Mouse (Mus musculus): ENCODE measurements around the gene Nkapd1. TPM values are rescaled to one million over a fixed set of nuclear protein-coding genes. Genes with fewer than 3 reads are reported as not detected.

Gene Nkapd1
- 15.1 and 15.5 TPM in 2 replicates for polyA plus RNA-seq (2015; fragmentation: Nextera tagmentation; extraction: Ambion mirVana)

GRCm38 (mm10) chr9:50616766-50617603 lies at the start of gene Nkapd1, which contains the start of gene Pih1d2:
Gene Nkapd1 (minus strand): TSS chr9:50617464.
Gene Pih1d2 (plus strand): TSS chr9:50617321.
- H3K9me3 ChIP-seq = no peaks in the 10 kb centered on the region
- under 1% methylated on average over 81 of the region's 81 CpGs for WGBS
- H3K4me1 ChIP-seq = peaks cover 15% of the 10 kb centered on the region
- peaks cover 34% of the 10 kb centered on the region for H3K36me3 ChIP-seq
- peak within 1 kb of the TSS; percentile 99 for H3K4me3 ChIP-seq
- no peaks in the 10 kb centered on the region for H3K27me3 ChIP-seq (replicated peaks)
- peak; percentile 85 for ATAC-seq (ENCODE audit: extremely low read depth, insufficient number of reproducible peaks, low FRiP score, low TSS enrichment)
- H3K27ac ChIP-seq (replicated peaks) = peak within 1 kb of the TSS; percentile 93
- H3K9ac ChIP-seq = peak within 1 kb of the TSS; percentile 96
- H3K4me2 ChIP-seq = peak within 1 kb of the TSS; percentile 91

GRCm38 (mm10) chr9:50666442-50666841 lies 49.2 kb upstream of the Nkapd1 start:
- H3K9me3 ChIP-seq = no peaks in the 10 kb centered on the region
- no peak overlapping the region for H3K4me3 ChIP-seq
- H3K4me1 ChIP-seq = no peaks in the 10 kb centered on the region; the same call in 1 of the 2 replicates
- peaks cover 31% of the 10 kb centered on the region for H3K36me3 ChIP-seq
- H3K27ac ChIP-seq (replicated peaks) = no peak overlapping the region
- no peak overlapping the region for H3K4me2 ChIP-seq
- WGBS = 71% methylated on average over 6 of the region's 6 CpGs
- no peaks in the 10 kb centered on the region for H3K27me3 ChIP-seq (replicated peaks)
- no peak for ATAC-seq (ENCODE audit: extremely low read depth, insufficient number of reproducible peaks, low FRiP score, low TSS enrichment)
- H3K9ac ChIP-seq = no peak overlapping the region

GRCm38 (mm10) chr9:50664826-50665225 lies 47.6 kb upstream of the Nkapd1 start:
- no peaks in the 10 kb centered on the region for H3K9me3 ChIP-seq
- no peak overlapping the region for H3K9ac ChIP-seq
- no peak overlapping the region for H3K27ac ChIP-seq (replicated peaks)
- peaks cover 6% of the 10 kb centered on the region for H3K4me1 ChIP-seq
- no peak for ATAC-seq (ENCODE audit: extremely low read depth, insufficient number of reproducible peaks, low FRiP score, low TSS enrichment)
- WGBS = 75% methylated on average over 5 of the region's 5 CpGs
- no peaks in the 10 kb centered on the region for H3K27me3 ChIP-seq (replicated peaks)
- peaks cover 31% of the 10 kb centered on the region for H3K36me3 ChIP-seq
- H3K4me3 ChIP-seq = no peak overlapping the region
- no peak overlapping the region for H3K4me2 ChIP-seq

- H3K9me3 ChIP-seq = no peaks in the 10 kb centered on the region
- peak overlapping the region; percentile 98 for H3K4me3 ChIP-seq
- 21% methylated on average over 12 of the region's 12 CpGs for WGBS
- H3K9ac ChIP-seq = peak overlapping the region; percentile 99
- peak overlapping the region; percentile 79 for H3K4me2 ChIP-seq
- H3K36me3 ChIP-seq = peaks cover 31% of the 10 kb centered on the region
- H3K27ac ChIP-seq (replicated peaks) = peak overlapping the region; percentile 90
- H3K4me1 ChIP-seq = peaks cover 21% of the 10 kb centered on the region
- no peaks in the 10 kb centered on the region for H3K27me3 ChIP-seq (replicated peaks)
- ATAC-seq (ENCODE audit: extremely low read depth, insufficient number of reproducible peaks, low FRiP score, low TSS enrichment) = no peak
Measured at GRCm38 (mm10) chr9:50660431-50660830, 43.2 kb upstream of the Nkapd1 start.

- Histone ChIP-seq H3K4me1 (peaks cover 21% of the 10 kb centered on the region), H3K36me3 (peaks cover 35% of the 10 kb centered on the region), H3K4me2 (peak within 1 kb of the TSS; percentile 79), H3K27me3 (replicated peaks) (no peaks in the 10 kb centered on the region), H3K9ac (peak within 1 kb of the TSS; percentile 99), H3K4me3 (peak within 1 kb of the TSS; percentile 98), H3K9me3 (no peaks in the 10 kb centered on the region), H3K27ac (replicated peaks) (peak within 1 kb of the TSS; percentile 90)
- under 1% methylated on average over 63 of the region's 63 CpGs for WGBS
- ATAC-seq (ENCODE audit: extremely low read depth, insufficient number of reproducible peaks, low FRiP score, low TSS enrichment) = peak; percentile 85
Measured at GRCm38 (mm10) chr9:50659392-50660217, 42.3 kb upstream of the Nkapd1 start, which contains the start of gene Dlat. Gene Dlat (minus strand): TSS chr9:50659780.

- Histone ChIP-seq H3K9ac (peak overlapping the region; percentile 99), H3K4me3 (peak overlapping the region; percentile 98), H3K27ac (replicated peaks) (peak overlapping the region; percentile 90), H3K36me3 (peaks cover 39% of the 10 kb centered on the region), H3K9me3 (no peaks in the 10 kb centered on the region), H3K27me3 (replicated peaks) (no peaks in the 10 kb centered on the region), H3K4me1 (peaks cover 21% of the 10 kb centered on the region), H3K4me2 (peak overlapping the region; percentile 79)
- ATAC-seq (ENCODE audit: extremely low read depth, insufficient number of reproducible peaks, low FRiP score, low TSS enrichment) = peak; percentile 12; the same call in 1 of the 2 replicates
- under 1% methylated on average over 25 of the region's 28 CpGs for WGBS
Measured at GRCm38 (mm10) chr9:50658941-50659388, 41.7 kb upstream of the Nkapd1 start.

- Histone ChIP-seq H3K9ac (peak overlapping the region; percentile 99), H3K4me1 (peaks cover 21% of the 10 kb centered on the region), H3K4me3 (peak overlapping the region; percentile 98), H3K9me3 (no peaks in the 10 kb centered on the region), H3K27ac (replicated peaks) (peak overlapping the region; percentile 90; the same call in 1 of the 2 replicates), H3K4me2 (peak overlapping the region; percentile 79), H3K36me3 (peaks cover 45% of the 10 kb centered on the region), H3K27me3 (replicated peaks) (no peaks in the 10 kb centered on the region)
- ATAC-seq (ENCODE audit: extremely low read depth, insufficient number of reproducible peaks, low FRiP score, low TSS enrichment) = no peak
- 17% methylated on average over 5 of the region's 5 CpGs for WGBS
Measured at GRCm38 (mm10) chr9:50658391-50658790, 41.1 kb upstream of the Nkapd1 start.

DNA sequence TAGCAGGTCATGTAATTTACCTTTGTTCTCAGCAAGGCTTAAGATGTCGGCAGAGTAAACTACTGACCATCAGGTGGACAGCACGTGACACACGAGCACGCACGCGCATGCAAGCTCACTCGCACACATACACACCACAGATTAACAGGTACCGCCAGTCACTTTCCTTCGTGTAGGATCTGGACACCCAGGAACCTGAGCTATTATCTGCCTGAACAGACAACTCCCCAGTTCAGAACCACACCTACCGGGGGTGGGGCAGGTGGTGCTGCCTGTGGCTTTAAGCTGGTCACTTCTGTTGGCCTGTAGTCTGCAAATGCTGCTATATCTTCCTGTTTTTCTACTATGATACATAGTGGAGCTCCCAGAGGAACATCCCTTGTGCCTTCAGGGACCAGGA lies 33.2 kb upstream of the Nkapd1 start:
- no peaks in the 10 kb centered on the region for H3K27me3 ChIP-seq (replicated peaks)
- no peak for ATAC-seq (ENCODE audit: extremely low read depth, insufficient number of reproducible peaks, low FRiP score, low TSS enrichment)
- peaks cover 98% of the 10 kb centered on the region for H3K36me3 ChIP-seq
- no peak overlapping the region for H3K9ac ChIP-seq
- no peak overlapping the region for H3K27ac ChIP-seq (replicated peaks)
- no peak overlapping the region for H3K4me2 ChIP-seq
- WGBS = 82% methylated on average over 10 of the region's 10 CpGs
- H3K4me3 ChIP-seq = no peak overlapping the region
- no peaks in the 10 kb centered on the region for H3K4me1 ChIP-seq
- no peaks in the 10 kb centered on the region for H3K9me3 ChIP-seq

- Histone ChIP-seq H3K36me3 (peaks cover 96% of the 10 kb centered on the region), H3K27me3 (replicated peaks) (no peaks in the 10 kb centered on the region), H3K4me3 (no peak overlapping the region), H3K9ac (no peak overlapping the region), H3K9me3 (no peaks in the 10 kb centered on the region), H3K4me2 (no peak overlapping the region), H3K27ac (replicated peaks) (no peak overlapping the region), H3K4me1 (no peaks in the 10 kb centered on the region)
- WGBS = 79% methylated on average over 10 of the region's 10 CpGs
- no peak for ATAC-seq (ENCODE audit: extremely low read depth, insufficient number of reproducible peaks, low FRiP score, low TSS enrichment)
Measured at GRCm38 (mm10) chr9:50646826-50647370, 29.6 kb upstream of the Nkapd1 start.

DNA sequence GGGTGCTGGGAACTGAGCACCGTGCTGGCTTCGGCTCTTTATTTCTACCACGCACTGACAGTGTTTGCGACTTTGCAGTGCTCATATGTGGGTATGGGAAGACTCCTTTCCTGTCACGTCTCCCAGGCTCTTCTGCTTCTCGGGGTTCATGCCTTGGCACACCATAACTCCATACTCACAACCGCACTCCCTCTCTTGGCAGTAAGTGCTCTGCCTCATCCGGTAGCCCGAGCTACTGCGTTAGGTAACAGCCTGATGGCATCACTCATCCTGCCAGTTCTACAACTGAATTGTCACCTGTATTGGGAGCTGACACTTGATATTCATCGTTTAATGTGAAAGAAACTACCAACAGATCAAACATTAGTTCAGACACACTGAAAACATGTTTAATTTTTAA lies 17.0 kb upstream of the Nkapd1 start:
- Histone ChIP-seq H3K27me3 (replicated peaks) (no peaks in the 10 kb centered on the region), H3K4me2 (no peak overlapping the region), H3K27ac (replicated peaks) (no peak overlapping the region), H3K4me3 (no peak overlapping the region), H3K36me3 (peaks cover 66% of the 10 kb centered on the region), H3K9ac (no peak overlapping the region), H3K9me3 (no peaks in the 10 kb centered on the region), H3K4me1 (no peaks in the 10 kb centered on the region)
- ATAC-seq (ENCODE audit: extremely low read depth, insufficient number of reproducible peaks, low FRiP score, low TSS enrichment) = no peak
- 88% methylated on average over 11 of the region's 11 CpGs for WGBS

DNA sequence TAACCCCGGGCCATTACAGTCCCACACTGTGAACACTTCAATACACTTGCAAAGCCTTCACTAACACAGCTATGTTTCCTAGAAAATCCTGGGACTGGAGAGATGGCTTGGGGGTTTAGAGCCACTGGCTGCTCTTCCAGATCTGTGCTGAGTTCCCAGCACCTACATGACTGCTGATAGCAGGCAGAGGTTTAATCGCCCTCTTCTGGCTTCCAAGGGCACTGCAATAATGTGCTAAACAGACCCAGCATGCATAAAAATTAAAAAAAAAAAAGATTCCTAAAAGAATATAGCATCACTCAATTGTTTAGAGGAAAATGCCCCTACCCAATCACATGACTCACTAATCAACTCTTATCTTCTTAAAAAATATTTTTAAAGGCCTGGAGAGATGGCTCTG lies 15.8 kb upstream of the Nkapd1 start:
- WGBS = 52% methylated on average over 2 of the region's 2 CpGs
- no peaks in the 10 kb centered on the region for H3K9me3 ChIP-seq
- no peak for ATAC-seq (ENCODE audit: extremely low read depth, insufficient number of reproducible peaks, low FRiP score, low TSS enrichment)

More for the DNA sequence above, 15.8 kb upstream of the Nkapd1 start:
- Histone ChIP-seq H3K9ac (no peak overlapping the region), H3K27me3 (replicated peaks) (no peaks in the 10 kb centered on the region), H3K4me1 (no peaks in the 10 kb centered on the region), H3K4me2 (no peak overlapping the region), H3K36me3 (peaks cover 54% of the 10 kb centered on the region), H3K27ac (replicated peaks) (no peak overlapping the region), H3K4me3 (no peak overlapping the region)
